Mouse (Mus musculus): ENCODE data around the gene Plxna1.

DNA sequence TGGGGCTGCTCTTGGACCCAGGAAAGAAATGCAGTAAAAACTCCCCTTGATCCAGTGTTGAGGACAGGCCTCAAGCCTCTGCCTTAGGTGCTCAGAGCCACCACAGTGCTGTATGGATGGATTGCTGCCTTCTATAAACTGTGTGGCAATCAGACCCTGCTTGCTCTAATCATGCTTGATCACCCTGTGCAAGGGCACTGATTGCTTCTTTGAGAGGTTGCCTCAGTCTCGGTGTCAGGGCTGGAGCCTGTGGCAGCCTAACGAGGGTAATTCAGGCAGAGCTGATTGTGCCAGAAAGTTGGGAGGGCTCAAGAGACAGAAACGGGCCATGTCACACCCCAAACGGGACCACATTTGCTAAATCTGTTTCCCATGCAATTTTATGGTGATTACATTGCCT, 47.2 kb downstream of the Plxna1 start:
- TF ChIP-seq MAZ (IDR thresholded peaks at IDR 0.05; ENCODE audit: low read depth, low read length) (no peak), HCFC1 (IDR thresholded peaks at IDR 0.05; ENCODE audit: low read depth, low read length) (no peak), TCF12 (IDR thresholded peaks at IDR 0.05; ENCODE audit: low read depth, low read length) (no peak), POLR2A (IDR thresholded peaks at IDR 0.05; ENCODE audit: control insufficient read depth in 1 of 2, insufficient read depth in 1 of 2, low read depth in 1 of 2, low read length in 2 of 2, poor library complexity in 1 of 2) (no peak), CTCF (IDR thresholded peaks at IDR 0.05 in 2 of 3, conservative IDR thresholded peaks at IDR 0.05 in 1 of 3; ENCODE audit: control insufficient read depth in 1 of 3, insufficient read depth in 1 of 3, low read depth in 2 of 3, low read length in 3 of 3, poor library complexity in 1 of 3, severe bottlenecking in 1 of 3) (no peak), UBTF (IDR thresholded peaks at IDR 0.05; ENCODE audit: borderline replicate concordance, insufficient read depth, low read depth, low read length) (no peak), MYC (IDR thresholded peaks at IDR 0.05; ENCODE audit: low read depth, low read length) (no peak), KAT2A (conservative IDR thresholded peaks at IDR 0.05; ENCODE audit: low read depth, low read length) (no peak), USF1 (IDR thresholded peaks at IDR 0.05; ENCODE audit: low read depth, low read length) (no peak), SMC3 (IDR thresholded peaks at IDR 0.05; ENCODE audit: low read depth, low read length) (no peak)

Data from MEL (cell line).